Mouse (Mus musculus) heart, postnatal 14 days (tissue): ENCODE data around the gene Aph1b. TPM values are rescaled to one million over a fixed set of nuclear protein-coding genes. Genes with fewer than 3 reads are reported as not detected.

Experiments used
- DNase-seq, 2 experiments: peaks; one replicate each; pipeline ENCODE4 v3.0.0; 2021 to 2022
- intact Hi-C: fragments of 180-260 bp; cut with DNase I; formaldehyde crosslinking; loops from one replicate; pipeline ENCODE4 v1.15.1; 2025
- total RNA-seq, 2 experiments: library from RNA; stranded (reverse); gene quantifications; 2 replicates each; pipeline ENCODE4 v1.2.3; 2021

Aph1b gene
- total RNA-seq, 2 experiments from 2014 or later: 5.8 to 7.0 TPM

- no peak for DNase-seq
- intact Hi-C loops: no loop called here
Measured at GRCm38 (mm10) chr9:66752849-66753248, 42.4 kb downstream of the Aph1b start.

- intact Hi-C loops: no loop called here
- DNase-seq: no peak
Measured at GRCm38 (mm10) chr9:66748390-66748789, 46.9 kb downstream of the Aph1b start.

- intact Hi-C loops: no loop called here
- no peak for DNase-seq
Measured at GRCm38 (mm10) chr9:66744531-66744930, 50.8 kb downstream of the Aph1b start.

- no peak for DNase-seq
- intact Hi-C loops: no loop called here
Measured at GRCm38 (mm10) chr9:66739516-66739915, 55.8 kb downstream of the Aph1b start.

- intact Hi-C loops: no loop called here
- DNase-seq: no peak
Measured at GRCm38 (mm10) chr9:66736551-66736950, 58.7 kb downstream of the Aph1b start.

- no peak for DNase-seq
- intact Hi-C loops: no loop called here
Measured at GRCm38 (mm10) chr9:66736016-66736415, 59.3 kb downstream of the Aph1b start.

GRCm38 (mm10) chr9:66735122-66735521 lies 60.2 kb downstream of the Aph1b start:
- DNase-seq: no peak
- intact Hi-C loops: no loop called here

- intact Hi-C loops: no loop called here
- no peak for DNase-seq
Measured at GRCm38 (mm10) chr9:66734568-66734967, 60.7 kb downstream of the Aph1b start.

GRCm38 (mm10) chr9:66732791-66733691 lies 62.2 kb downstream of the Aph1b start:
- DNase-seq: peak; percentile 9 to 32
- intact Hi-C loops: no loop called here

GRCm38 (mm10) chr9:66731284-66731683 lies 64.0 kb downstream of the Aph1b start:
- intact Hi-C loops: no loop called here
- no peak for DNase-seq

- no peak for DNase-seq
- intact Hi-C loops: no loop called here
Measured at GRCm38 (mm10) chr9:66730556-66730955, 64.7 kb downstream of the Aph1b start.

GRCm38 (mm10) chr9:66727333-66727732 lies 68.0 kb downstream of the Aph1b start:
- DNase-seq: no peak
- intact Hi-C loops: no loop called here

GRCm38 (mm10) chr9:66725591-66725990 lies 69.7 kb downstream of the Aph1b start:
- DNase-seq: no peak
- intact Hi-C loops: no loop called here

Other genes starting within 250 kb of the Aph1b start
- 10 to 100 TPM; 29.5 to 29.7 TPM for gene Usp3, start 202.3 kb downstream of the Aph1b start, total RNA-seq
- not detected for gene Car12, start 81.8 kb downstream of the Aph1b start, total RNA-seq
- under 1 TPM; 0.15 to 0.36 TPM for gene Gm10647, start 1.5 kb upstream of the Aph1b start, total RNA-seq
- 1 to 10 TPM; 1.0 to 1.9 TPM for gene Aph1c, start 39.2 kb upstream of the Aph1b start, total RNA-seq
- 10 to 100 TPM; 12.7 to 13.5 TPM for gene Rab8b, start 124.2 kb upstream of the Aph1b start, total RNA-seq
- 100 to 1,000 TPM; 179 to 198 TPM for gene Rps27l, start 150.6 kb upstream of the Aph1b start, total RNA-seq
- 10 to 100 TPM; 22.6 to 23.8 TPM for gene Lactb, start 180.0 kb upstream of the Aph1b start, total RNA-seq